Mouse (Mus musculus): ENCODE results near the gene Wdr24.
A peak's percentile ranks its signal among the peaks of the same experiment; 100 is the strongest.

Wdr24 gene

DNA sequence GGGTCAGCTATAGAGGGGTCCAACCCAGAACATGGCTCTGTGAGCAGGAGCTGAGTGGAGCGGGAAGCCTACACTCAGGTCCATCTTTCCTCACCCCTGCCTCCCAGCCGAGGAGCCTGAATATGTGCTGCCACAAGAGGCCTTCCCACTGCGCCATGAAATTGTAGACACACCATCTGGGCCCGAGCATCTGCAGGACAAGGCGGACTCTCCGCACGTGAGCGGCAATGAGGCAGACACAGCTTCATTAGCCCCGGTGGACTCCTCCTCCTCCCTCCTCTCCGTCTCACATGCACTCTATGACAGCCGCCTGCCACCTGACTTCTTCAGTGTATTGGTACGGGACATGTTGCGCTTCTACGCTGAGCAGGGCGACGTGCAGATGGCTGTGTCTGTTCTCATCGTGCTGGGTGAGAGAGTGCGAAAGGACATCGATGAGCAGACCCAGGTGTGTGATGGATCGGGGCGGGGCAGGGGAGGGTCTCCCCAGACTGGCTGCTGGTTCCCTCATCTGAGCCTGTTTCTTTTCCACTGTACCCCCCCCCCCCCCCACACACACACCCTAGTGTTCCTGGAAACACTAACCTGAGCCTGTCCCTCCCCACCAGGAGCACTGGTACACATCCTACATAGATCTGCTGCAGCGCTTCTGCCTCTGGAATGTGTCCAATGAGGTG is 4.3 kb downstream of the Wdr24 start:
- Histone ChIP-seq H3K4me3 (replicated peaks; ENCODE audit: low read length) (peak overlapping the region; percentile 95), H3K36me3 (ENCODE audit: insufficient read depth, low read length) (peaks cover 65% of the 10 kb centered on the region), H3K27me3 (ENCODE audit: insufficient read depth, low read length) (no peaks in the 10 kb centered on the region), H3K4me1 (replicated peaks; ENCODE audit: low read depth, low read length) (peaks cover 86% of the 10 kb centered on the region), H3K9me3 (ENCODE audit: low read length) (no peaks in the 10 kb centered on the region)
- no peak for TF ChIP-seq CTCF (conservative IDR thresholded peaks at IDR 0.05; ENCODE audit: low read length)
- no peak for TF ChIP-seq POU5F1 (IDR thresholded peaks at IDR 0.05; ENCODE audit: borderline replicate concordance, low read length)
- no peak for TF ChIP-seq NANOG (IDR thresholded peaks at IDR 0.05; ENCODE audit: borderline replicate concordance, low read length)

DNA sequence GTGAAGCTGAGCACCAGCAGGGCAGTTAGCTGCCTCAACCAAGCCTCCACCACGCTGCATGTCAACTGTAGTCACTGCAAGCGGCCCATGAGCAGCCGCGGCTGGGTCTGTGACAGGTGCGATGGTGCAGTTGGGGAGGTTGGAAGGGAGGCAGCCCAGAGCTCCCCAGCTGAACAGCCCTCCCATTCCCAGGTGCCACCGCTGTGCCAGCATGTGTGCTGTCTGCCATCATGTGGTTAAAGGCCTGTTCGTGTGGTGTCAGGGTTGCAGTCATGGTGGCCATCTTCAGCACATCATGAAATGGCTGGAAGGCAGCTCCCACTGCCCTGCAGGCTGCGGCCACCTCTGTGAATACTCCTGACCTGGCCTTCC is 4.8 kb downstream of the Wdr24 start:
- H3K9me3 ChIP-seq (ENCODE audit: low read length): no peaks in the 10 kb centered on the region
- TF ChIP-seq POU5F1 (IDR thresholded peaks at IDR 0.05; ENCODE audit: borderline replicate concordance, low read length) (no peak), CTCF (conservative IDR thresholded peaks at IDR 0.05; ENCODE audit: low read length) (no peak), NANOG (IDR thresholded peaks at IDR 0.05; ENCODE audit: borderline replicate concordance, low read length) (no peak)
- peaks cover 65% of the 10 kb centered on the region for H3K36me3 ChIP-seq (ENCODE audit: insufficient read depth, low read length)
- H3K27me3 ChIP-seq (ENCODE audit: insufficient read depth, low read length): no peaks in the 10 kb centered on the region
- H3K4me3 ChIP-seq (replicated peaks; ENCODE audit: low read length): peak overlapping the region; percentile 95
- peaks cover 83% of the 10 kb centered on the region for H3K4me1 ChIP-seq (replicated peaks; ENCODE audit: low read depth, low read length)

GRCm38 (mm10) chr17:25828712-25829557 is 5.5 kb downstream of the Wdr24 start, which contains the start of gene Jmjd8:
TSS of gene Jmjd8 (plus strand) at chr17:25828867.
- no peaks in the 10 kb centered on the region for H3K27me3 ChIP-seq (ENCODE audit: insufficient read depth, low read length)
- H3K9me3 ChIP-seq (ENCODE audit: low read length): no peaks in the 10 kb centered on the region
- H3K4me1 ChIP-seq (replicated peaks; ENCODE audit: low read depth, low read length): peaks cover 86% of the 10 kb centered on the region
- H3K36me3 ChIP-seq (ENCODE audit: insufficient read depth, low read length): peaks cover 66% of the 10 kb centered on the region
- TF ChIP-seq CTCF (conservative IDR thresholded peaks at IDR 0.05; ENCODE audit: low read length) (peak; percentile 27), POU5F1 (IDR thresholded peaks at IDR 0.05; ENCODE audit: borderline replicate concordance, low read length) (no peak)
- H3K4me3 ChIP-seq (replicated peaks; ENCODE audit: low read length): peak within 1 kb of the TSS; percentile 95

DNA sequence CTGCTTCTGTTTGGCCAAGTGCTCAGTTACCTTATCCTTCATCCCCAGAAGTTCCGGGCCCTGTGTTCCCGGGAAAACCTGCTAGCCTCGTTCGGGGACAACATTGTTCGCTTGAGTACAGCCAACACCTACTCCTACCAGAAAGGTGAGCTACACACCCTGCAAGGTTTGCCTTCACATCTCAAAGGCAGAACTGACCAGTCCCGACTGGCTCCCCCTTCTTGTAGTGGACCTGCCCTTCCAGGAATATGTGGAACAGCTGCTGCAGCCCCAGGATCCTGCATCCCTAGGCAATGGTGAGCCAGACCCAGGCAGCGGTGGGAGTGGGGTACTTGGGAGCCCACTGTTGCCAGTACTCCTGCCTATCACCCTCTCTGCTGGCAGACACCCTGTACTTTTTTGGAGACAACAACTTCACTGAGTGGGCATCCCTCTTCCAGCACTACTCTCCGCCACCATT is 6.2 kb downstream of the Wdr24 start:
- no peaks in the 10 kb centered on the region for H3K27me3 ChIP-seq (ENCODE audit: insufficient read depth, low read length)
- H3K9me3 ChIP-seq (ENCODE audit: low read length): no peaks in the 10 kb centered on the region
- H3K36me3 ChIP-seq (ENCODE audit: insufficient read depth, low read length): peaks cover 72% of the 10 kb centered on the region
- H3K4me1 ChIP-seq (replicated peaks; ENCODE audit: low read depth, low read length): peaks cover 86% of the 10 kb centered on the region
- H3K4me3 ChIP-seq (replicated peaks; ENCODE audit: low read length): peak overlapping the region; percentile 95
- no peak for TF ChIP-seq NANOG (IDR thresholded peaks at IDR 0.05; ENCODE audit: borderline replicate concordance, low read length)
- no peak for TF ChIP-seq CTCF (conservative IDR thresholded peaks at IDR 0.05; ENCODE audit: low read length)
- TF ChIP-seq POU5F1 (IDR thresholded peaks at IDR 0.05; ENCODE audit: borderline replicate concordance, low read length): no peak

DNA sequence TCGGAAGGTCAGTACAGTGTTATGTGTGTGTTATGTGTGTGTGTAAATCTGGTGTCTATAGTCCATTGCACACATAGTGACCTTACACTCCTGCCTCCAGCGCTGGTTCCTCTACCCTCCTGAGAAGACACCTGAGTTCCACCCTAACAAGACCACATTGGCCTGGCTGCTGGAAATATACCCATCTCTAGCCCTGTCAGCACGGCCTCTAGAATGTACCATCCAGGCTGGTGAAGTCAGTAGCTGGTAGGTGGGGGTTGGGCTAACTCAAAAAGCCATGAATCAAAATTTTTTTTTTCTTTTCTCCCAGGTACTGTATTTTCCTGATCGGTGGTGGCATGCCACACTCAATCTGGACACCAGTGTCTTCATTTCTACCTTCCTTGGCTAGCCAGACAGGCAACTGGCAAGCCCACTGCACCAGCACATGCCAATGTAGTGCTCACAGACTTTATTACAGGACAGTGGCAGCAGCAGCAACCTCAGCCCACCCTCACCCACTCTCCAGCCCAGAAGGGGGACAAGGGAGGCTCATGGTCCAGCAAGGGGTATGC is 6.8 kb downstream of the Wdr24 start:
- H3K4me3 ChIP-seq (replicated peaks; ENCODE audit: low read length): peak overlapping the region; percentile 95
- no peaks in the 10 kb centered on the region for H3K9me3 ChIP-seq (ENCODE audit: low read length)
- H3K4me1 ChIP-seq (replicated peaks; ENCODE audit: low read depth, low read length): peaks cover 86% of the 10 kb centered on the region
- no peaks in the 10 kb centered on the region for H3K27me3 ChIP-seq (ENCODE audit: insufficient read depth, low read length)
- TF ChIP-seq CTCF (conservative IDR thresholded peaks at IDR 0.05; ENCODE audit: low read length): no peak
- no peak for TF ChIP-seq POU5F1 (IDR thresholded peaks at IDR 0.05; ENCODE audit: borderline replicate concordance, low read length)
- no peak for TF ChIP-seq NANOG (IDR thresholded peaks at IDR 0.05; ENCODE audit: borderline replicate concordance, low read length)
- peaks cover 74% of the 10 kb centered on the region for H3K36me3 ChIP-seq (ENCODE audit: insufficient read depth, low read length)

DNA sequence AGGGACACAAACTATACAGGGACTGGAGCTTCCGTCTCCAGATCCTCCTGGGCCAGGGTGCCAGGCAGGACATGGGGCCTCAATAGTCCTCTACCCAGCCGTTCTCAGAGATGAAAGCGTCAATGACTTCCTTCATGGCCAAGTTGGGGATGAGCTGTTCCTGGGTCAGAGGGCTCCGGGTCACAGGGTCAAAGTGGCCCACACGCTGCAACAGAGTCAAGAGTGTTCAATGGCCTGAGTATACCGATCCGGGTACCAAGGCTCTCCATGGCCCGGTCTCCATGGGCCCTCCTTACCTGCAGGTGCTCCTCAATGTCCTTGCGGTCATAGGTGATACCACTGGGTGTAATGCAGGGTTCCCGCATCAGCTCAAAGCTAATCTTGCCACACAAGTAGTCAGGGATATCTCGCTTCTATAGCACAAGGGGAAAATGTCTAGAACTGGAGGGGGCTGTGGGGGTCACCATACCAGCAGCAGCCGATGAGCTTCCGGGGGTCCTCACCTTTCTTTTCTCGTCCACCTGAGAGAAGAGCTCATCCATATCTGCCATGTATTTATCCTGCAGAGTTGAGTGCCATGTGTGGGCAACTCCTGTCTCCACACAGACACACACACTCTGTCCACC is 7.5 kb downstream of the Wdr24 start:
- no peak for TF ChIP-seq NANOG (IDR thresholded peaks at IDR 0.05; ENCODE audit: borderline replicate concordance, low read length)
- TF ChIP-seq POU5F1 (IDR thresholded peaks at IDR 0.05; ENCODE audit: borderline replicate concordance, low read length): no peak
- TF ChIP-seq CTCF (conservative IDR thresholded peaks at IDR 0.05; ENCODE audit: low read length): no peak
- Histone ChIP-seq H3K9me3 (ENCODE audit: low read length) (no peaks in the 10 kb centered on the region), H3K36me3 (ENCODE audit: insufficient read depth, low read length) (peaks cover 74% of the 10 kb centered on the region), H3K4me3 (replicated peaks; ENCODE audit: low read length) (peak overlapping the region; percentile 95), H3K4me1 (replicated peaks; ENCODE audit: low read depth, low read length) (peaks cover 86% of the 10 kb centered on the region), H3K27me3 (ENCODE audit: insufficient read depth, low read length) (peaks cover 2% of the 10 kb centered on the region; the same call in 1 of the 2 replicates)

- TF ChIP-seq CTCF (conservative IDR thresholded peaks at IDR 0.05; ENCODE audit: low read length) (no peak), NANOG (IDR thresholded peaks at IDR 0.05; ENCODE audit: borderline replicate concordance, low read length) (no peak), POU5F1 (IDR thresholded peaks at IDR 0.05; ENCODE audit: borderline replicate concordance, low read length) (no peak)
- H3K36me3 ChIP-seq (ENCODE audit: insufficient read depth, low read length): peaks cover 71% of the 10 kb centered on the region
- H3K4me1 ChIP-seq (replicated peaks; ENCODE audit: low read depth, low read length): peaks cover 86% of the 10 kb centered on the region
- peak overlapping the region; percentile 95 for H3K4me3 ChIP-seq (replicated peaks; ENCODE audit: low read length)
- H3K27me3 ChIP-seq (ENCODE audit: insufficient read depth, low read length): peaks cover 9% of the 10 kb centered on the region
- no peaks in the 10 kb centered on the region for H3K9me3 ChIP-seq (ENCODE audit: low read length)
Observed at GRCm38 (mm10) chr17:25831451-25832281, 8.2 kb downstream of the Wdr24 start.

Measured in E14TG2a.4 (cell line).